Mouse (Mus musculus) forebrain, embryonic 16.5 days (tissue): ENCODE data around the gene Bank1. TPM values are rescaled to one million over a fixed set of nuclear protein-coding genes. Genes with fewer than 3 reads are reported as not detected.

ENCODE experiments used
- ATAC-seq: fragments of 200-750 bp; cut with Nextera tagmentation; 2 replicates; pipeline ENCODE4 v1.8.0; 2017; ENCODE audit warnings: mild to moderate bottlenecking, moderate library complexity
- H3K27ac ChIP-seq: fragments of 300-500 bp; sonication (generic); 2 replicates; pipeline ENCODE4 v1.5.1; 2014; ENCODE audit warnings: low read length, control low read depth
- H3K27me3 ChIP-seq: fragments of 300-500 bp; sonication (generic); replicated peaks from 2 replicates; pipeline ENCODE4 v1.6.1; 2014; ENCODE audit warnings: low read length; ENCODE audit not compliant: control insufficient read depth, insufficient read depth
- H3K36me3 ChIP-seq: fragments of 300-500 bp; sonication (generic); 2 replicates; pipeline ENCODE4 v1.6.1; 2014; ENCODE audit not compliant: control insufficient read depth, insufficient read depth
- H3K4me1 ChIP-seq: fragments of 300-500 bp; sonication (generic); replicated peaks from 2 replicates; pipeline ENCODE4 v1.6.1; 2014; ENCODE audit warnings: low read length; ENCODE audit not compliant: control insufficient read depth, insufficient read depth
- H3K4me2 ChIP-seq: fragments of 300-500 bp; sonication (generic); 2 replicates; pipeline ENCODE4 v1.6.1; 2014; ENCODE audit warnings: mild to moderate bottlenecking, low read length, control low read depth
- H3K4me3 ChIP-seq: fragments of 300-500 bp; sonication (generic); replicated peaks from 2 replicates; pipeline ENCODE4 v1.5.1; 2014; ENCODE audit warnings: mild to moderate bottlenecking, low read length, control low read depth
- H3K9ac ChIP-seq: fragments of 300-500 bp; sonication (generic); replicated peaks from 2 replicates; pipeline ENCODE4 v1.6.1; 2014; ENCODE audit warnings: low read depth, low read length, control low read depth
- H3K9me3 ChIP-seq: fragments of 300-500 bp; sonication (generic); 2 replicates; pipeline ENCODE4 v1.6.1; 2016; ENCODE audit warnings: low read length; ENCODE audit not compliant: control insufficient read depth
- WGBS: fragments of 180-500 bp; shearing (Covaris S2); extraction: QIAGEN DNeasy Blood & Tissue Kit; methylation state at CpG from one replicate; pipeline ENCODE4 v1.1.7; 2014; 5-methylcytosine and 5-hydroxymethylcytosine counted together
- polyA plus RNA-seq: library from polyadenylated mRNA; unstranded; fragments of >200 nt; fragmentation: Nextera tagmentation; extraction: Ambion mirVana; gene quantifications from 2 replicates; pipeline ENCODE4 v1.2.1, GENCODE M21; 2015

Bank1 gene
- polyA plus RNA-seq, 1 experiment from 2014 or later: 0.46 TPM

- 89% methylated on average over 8 of the region's 8 CpGs for WGBS
- H3K36me3 ChIP-seq: no peaks in the 10 kb centered on the region
- no peaks in the 10 kb centered on the region for H3K27me3 ChIP-seq
- H3K9me3 ChIP-seq: no peaks in the 10 kb centered on the region
- no peak overlapping the region for H3K27ac ChIP-seq
- ATAC-seq: no peak
- H3K4me2 ChIP-seq: no peak overlapping the region
- no peaks in the 10 kb centered on the region for H3K4me1 ChIP-seq
- no peak overlapping the region for H3K4me3 ChIP-seq
- no peak overlapping the region for H3K9ac ChIP-seq
Measured at GRCm38 (mm10) chr3:136100292-136100691, 225.6 kb downstream of the Bank1 start.

- no peak for ATAC-seq
- WGBS: 79% methylated on average over 7 of the region's 7 CpGs
Measured at GRCm38 (mm10) chr3:136086948-136087660, 238.8 kb downstream of the Bank1 start.

GRCm38 (mm10) chr3:136086431-136086830 lies 239.4 kb downstream of the Bank1 start:
- WGBS: 86% methylated on average over 5 of the region's 5 CpGs
- no peaks in the 10 kb centered on the region for H3K9me3 ChIP-seq
- no peak overlapping the region for H3K4me3 ChIP-seq
- no peak overlapping the region for H3K9ac ChIP-seq
- no peak overlapping the region for H3K27ac ChIP-seq
- H3K27me3 ChIP-seq: no peaks in the 10 kb centered on the region
- H3K4me1 ChIP-seq: no peaks in the 10 kb centered on the region
- no peak overlapping the region for H3K4me2 ChIP-seq
- no peaks in the 10 kb centered on the region for H3K36me3 ChIP-seq
- ATAC-seq: no peak

More at GRCm38 (mm10) chr3:136086948-136087660, 238.8 kb downstream of the Bank1 start:
- Histone ChIP-seq H3K27ac (no peak overlapping the region), H3K27me3 (no peaks in the 10 kb centered on the region), H3K9ac (no peak overlapping the region), H3K9me3 (no peaks in the 10 kb centered on the region), H3K4me2 (no peak overlapping the region), H3K36me3 (no peaks in the 10 kb centered on the region), H3K4me1 (no peaks in the 10 kb centered on the region), H3K4me3 (no peak overlapping the region)

DNA sequence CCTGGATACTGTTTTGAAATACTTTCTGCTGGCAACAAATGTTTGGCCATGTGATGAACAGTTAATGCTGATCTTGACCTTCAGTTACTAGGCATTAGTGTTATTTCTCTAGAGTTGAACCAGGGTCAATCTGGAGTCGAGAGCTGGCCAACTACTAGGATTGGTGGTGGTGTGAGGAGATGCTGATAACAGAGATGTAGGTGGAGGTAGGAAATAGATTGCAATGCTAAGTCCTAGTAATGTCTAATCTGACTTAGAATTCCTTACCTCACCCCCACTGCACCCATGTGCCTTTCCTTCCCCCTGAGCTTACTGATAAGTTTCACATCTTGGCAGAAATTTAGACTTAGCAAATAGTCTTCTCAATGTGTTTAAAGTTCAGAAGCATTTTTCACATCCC lies 240.8 kb downstream of the Bank1 start:
- WGBS: 88% methylated on average over 1 of the region's 1 CpGs
- H3K27ac ChIP-seq: no peak overlapping the region
- no peaks in the 10 kb centered on the region for H3K9me3 ChIP-seq
- no peaks in the 10 kb centered on the region for H3K4me1 ChIP-seq
- ATAC-seq: no peak
- H3K4me3 ChIP-seq: no peak overlapping the region
- H3K36me3 ChIP-seq: no peaks in the 10 kb centered on the region
- H3K4me2 ChIP-seq: no peak overlapping the region
- no peaks in the 10 kb centered on the region for H3K27me3 ChIP-seq
- H3K9ac ChIP-seq: no peak overlapping the region

DNA sequence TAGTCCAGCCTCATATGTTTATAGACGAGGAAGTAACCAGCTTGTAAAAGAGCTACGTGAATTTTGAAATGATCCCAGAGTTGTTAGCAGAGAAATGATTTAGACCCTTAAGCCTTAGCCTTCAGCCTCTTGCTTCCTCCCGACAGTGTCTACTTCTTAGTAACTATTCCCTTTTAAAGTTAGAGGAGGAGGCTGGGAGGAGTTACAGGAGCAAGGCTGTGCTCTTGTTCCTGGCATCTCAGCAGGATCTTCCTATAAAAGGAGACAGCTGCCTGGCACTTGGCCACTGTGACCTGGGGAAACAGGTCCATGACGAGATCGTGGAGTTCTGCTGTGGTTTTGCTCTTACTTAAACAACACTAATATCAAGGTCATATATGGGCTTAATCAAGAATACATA lies 241.8 kb downstream of the Bank1 start:
- Histone ChIP-seq H3K27ac (no peak overlapping the region), H3K4me1 (no peaks in the 10 kb centered on the region), H3K27me3 (no peaks in the 10 kb centered on the region), H3K36me3 (no peaks in the 10 kb centered on the region), H3K4me2 (no peak overlapping the region), H3K4me3 (no peak overlapping the region), H3K9ac (no peak overlapping the region), H3K9me3 (no peaks in the 10 kb centered on the region)
- no peak for ATAC-seq
- 66% methylated on average over 5 of the region's 5 CpGs for WGBS

GRCm38 (mm10) chr3:136081264-136081663 lies 244.6 kb downstream of the Bank1 start:
- H3K27me3 ChIP-seq: no peaks in the 10 kb centered on the region
- no peaks in the 10 kb centered on the region for H3K4me1 ChIP-seq
- no peak overlapping the region for H3K4me3 ChIP-seq
- H3K9me3 ChIP-seq: no peaks in the 10 kb centered on the region
- 71% methylated on average over 1 of the region's 1 CpGs for WGBS
- H3K9ac ChIP-seq: no peak overlapping the region
- no peak overlapping the region for H3K27ac ChIP-seq
- H3K4me2 ChIP-seq: no peak overlapping the region
- no peak for ATAC-seq
- no peaks in the 10 kb centered on the region for H3K36me3 ChIP-seq

DNA sequence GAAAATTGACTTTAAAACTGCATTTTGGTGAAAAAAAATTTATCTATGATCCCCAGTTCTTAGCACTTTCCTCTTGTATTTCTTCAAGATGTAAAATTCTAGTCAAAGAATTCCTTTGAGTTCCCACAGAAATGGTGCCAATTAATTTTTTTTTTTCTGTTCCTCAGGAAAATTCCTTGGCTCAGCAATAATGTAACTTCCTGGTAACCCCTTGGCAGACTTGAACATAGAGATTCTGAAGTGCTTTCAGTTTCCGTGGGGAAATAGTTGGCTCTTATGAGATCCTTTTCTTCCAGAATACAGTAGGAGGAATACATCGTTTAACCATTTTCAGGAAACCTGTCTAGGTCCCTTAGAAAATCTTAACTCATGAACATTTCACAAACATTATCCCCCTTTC lies 247.3 kb downstream of the Bank1 start:
- Histone ChIP-seq H3K36me3 (no peaks in the 10 kb centered on the region), H3K27ac (no peak overlapping the region), H3K9me3 (no peaks in the 10 kb centered on the region), H3K9ac (no peak overlapping the region), H3K27me3 (no peaks in the 10 kb centered on the region), H3K4me1 (no peaks in the 10 kb centered on the region), H3K4me2 (no peak overlapping the region), H3K4me3 (no peak overlapping the region)
- no peak for ATAC-seq
- 49% methylated on average over 2 of the region's 2 CpGs for whole genome bisulfite sequencing

- Histone ChIP-seq H3K4me3 (no peak overlapping the region), H3K9me3 (no peaks in the 10 kb centered on the region), H3K36me3 (no peaks in the 10 kb centered on the region), H3K27ac (no peak overlapping the region), H3K4me1 (no peaks in the 10 kb centered on the region), H3K27me3 (no peaks in the 10 kb centered on the region), H3K4me2 (no peak overlapping the region), H3K9ac (no peak overlapping the region)
- 94% methylated on average over 3 of the region's 3 CpGs for WGBS
- ATAC-seq: no peak
Measured at GRCm38 (mm10) chr3:136070394-136070793, 255.5 kb downstream of the Bank1 start.

DNA sequence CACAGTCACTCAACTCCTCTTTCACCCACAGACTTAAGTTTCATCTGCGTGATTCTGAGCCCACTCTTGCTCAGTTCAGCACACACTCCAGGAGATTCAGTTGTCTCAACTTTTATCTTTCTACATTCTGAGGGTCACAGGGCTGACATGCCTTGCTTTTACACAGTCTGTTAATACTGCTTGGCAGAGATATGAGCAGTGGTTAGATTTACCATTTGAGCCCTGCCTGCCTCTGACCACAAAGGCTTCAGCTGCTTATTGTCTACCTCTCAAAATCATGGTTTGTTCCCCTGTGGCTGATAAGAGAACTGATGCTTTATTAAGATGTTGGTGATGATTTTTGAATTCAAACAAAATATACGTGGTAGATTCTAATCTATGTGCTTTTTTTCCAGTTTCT lies 264.0 kb downstream of the Bank1 start:
- H3K9me3 ChIP-seq: no peaks in the 10 kb centered on the region
- no peak overlapping the region for H3K4me3 ChIP-seq
- no peaks in the 10 kb centered on the region for H3K4me1 ChIP-seq
- H3K27me3 ChIP-seq: no peaks in the 10 kb centered on the region
- H3K36me3 ChIP-seq: no peaks in the 10 kb centered on the region
- 93% methylated on average over 2 of the region's 2 CpGs for WGBS
- no peak overlapping the region for H3K9ac ChIP-seq
- ATAC-seq: no peak
- no peak overlapping the region for H3K4me2 ChIP-seq
- no peak overlapping the region for H3K27ac ChIP-seq

DNA sequence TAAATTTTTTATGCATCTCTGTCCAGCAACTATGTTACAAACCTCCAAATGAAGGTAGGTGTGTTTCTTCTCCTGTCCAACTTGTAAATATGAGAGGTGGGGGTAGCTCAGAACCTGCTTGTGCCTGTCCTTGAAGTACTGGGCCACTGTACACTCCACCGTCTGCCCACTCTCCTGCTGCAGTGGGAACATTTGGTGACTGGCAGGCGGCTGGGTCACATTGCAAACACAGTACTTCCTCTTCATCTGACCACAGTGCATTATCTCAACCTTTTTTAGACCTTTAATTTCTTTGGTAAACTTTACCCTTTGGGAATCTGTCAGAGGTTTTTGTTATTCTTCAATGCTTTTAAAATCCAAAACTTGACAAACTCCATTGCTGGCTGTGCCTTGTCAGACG lies 275.2 kb downstream of the Bank1 start:
- WGBS: 90% methylated on average over 3 of the region's 3 CpGs
- no peak for ATAC-seq

More for the DNA sequence above, 275.2 kb downstream of the Bank1 start:
- Histone ChIP-seq H3K27me3 (no peaks in the 10 kb centered on the region), H3K4me2 (no peak overlapping the region), H3K9ac (no peak overlapping the region), H3K36me3 (no peaks in the 10 kb centered on the region), H3K4me3 (no peak overlapping the region), H3K9me3 (no peaks in the 10 kb centered on the region), H3K4me1 (no peaks in the 10 kb centered on the region), H3K27ac (no peak overlapping the region)
